Mouse (Mus musculus) liver, adult 2 months (tissue): ENCODE results near the gene Pi4kb.

Experiments used
- CTCF ChIP-seq: fragments of 200-500 bp; IDR thresholded peaks from 2 replicates; pipeline ENCODE4 v1.5.1; 2011; ENCODE audit warnings: low read depth, low read length, control low read depth
- POLR2A ChIP-seq: fragments of 200-500 bp; IDR thresholded peaks from 2 replicates; pipeline ENCODE4 v1.6.1; 2011; ENCODE audit warnings: low read length, control low read depth; ENCODE audit not compliant: insufficient read depth; ENCODE audit errors: extremely low read depth

DNA sequence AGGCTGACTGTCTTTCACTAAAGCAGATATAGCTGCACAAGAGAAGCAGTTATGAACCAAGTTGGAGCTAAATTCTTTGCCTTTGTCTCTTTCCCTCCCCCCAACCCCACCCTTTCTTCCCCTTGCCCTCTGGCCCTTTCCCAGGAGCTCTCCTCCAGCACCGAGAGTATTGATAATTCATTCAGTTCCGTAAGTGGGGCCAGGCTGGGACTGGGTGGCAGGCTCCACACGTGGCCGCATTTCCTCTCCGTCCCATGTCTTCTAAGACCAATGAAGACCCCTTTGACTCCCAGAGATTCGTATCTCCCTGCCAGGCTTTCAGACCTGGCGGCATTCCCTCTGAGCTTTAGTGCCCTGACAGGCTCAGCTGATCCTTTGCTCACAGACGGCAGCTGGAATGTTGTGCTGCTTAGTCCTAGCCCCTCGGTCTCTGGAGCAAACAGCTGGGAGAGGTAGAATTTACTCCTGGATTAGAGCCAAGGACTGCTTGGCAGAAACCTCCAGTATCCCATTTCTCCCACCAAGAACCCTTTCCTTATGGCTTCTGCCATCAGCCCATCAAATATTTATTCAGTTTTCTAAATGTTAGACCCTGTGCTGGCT, 14.7 kb downstream of the Pi4kb start:
- no peak for TF ChIP-seq CTCF
- no peak for TF ChIP-seq POLR2A
